Mouse (Mus musculus) R1 (cell line): ENCODE results near the gene Mapk8ip1.

ENCODE experiments used
- DNase-seq: peaks from one replicate; pipeline ENCODE4 v3.0.0-alpha.2; 2018; ENCODE audit warnings: low read depth, low spot score

Mapk8ip1 gene

GRCm38 (mm10) chr2:92401091-92401561 lies at the start of gene Mapk8ip1:
Gene Mapk8ip1 (minus strand): TSS chr2:92401263.
- peak; percentile 54 for DNase-seq

- peak; percentile 58 for DNase-seq
Observed at GRCm38 (mm10) chr2:92447121-92447740, 46.2 kb upstream of the Mapk8ip1 start.

GRCm38 (mm10) chr2:92446656-92447055 lies 45.6 kb upstream of the Mapk8ip1 start:
- no peak for DNase-seq

- no peak for DNase-seq
Observed at GRCm38 (mm10) chr2:92445890-92446289, 44.8 kb upstream of the Mapk8ip1 start.

GRCm38 (mm10) chr2:92444376-92444775 lies 43.3 kb upstream of the Mapk8ip1 start:
- DNase-seq: no peak

GRCm38 (mm10) chr2:92443313-92443712 lies 42.2 kb upstream of the Mapk8ip1 start:
- no peak for DNase-seq

GRCm38 (mm10) chr2:92442419-92443001 lies 41.4 kb upstream of the Mapk8ip1 start:
- DNase-seq: no peak

GRCm38 (mm10) chr2:92440432-92440831 lies 39.4 kb upstream of the Mapk8ip1 start:
- no peak for DNase-seq

GRCm38 (mm10) chr2:92438567-92438966 lies 37.5 kb upstream of the Mapk8ip1 start:
- no peak for DNase-seq

GRCm38 (mm10) chr2:92437875-92438274 lies 36.8 kb upstream of the Mapk8ip1 start:
- peak; percentile 93 for DNase-seq

- DNase-seq: no peak
Observed at GRCm38 (mm10) chr2:92437366-92437765, 36.3 kb upstream of the Mapk8ip1 start.

GRCm38 (mm10) chr2:92435023-92435422 lies 34.0 kb upstream of the Mapk8ip1 start:
- DNase-seq: no peak

GRCm38 (mm10) chr2:92434375-92434745 lies 33.3 kb upstream of the Mapk8ip1 start:
- DNase-seq: no peak

- DNase-seq: peak; percentile 98
Observed at GRCm38 (mm10) chr2:92433578-92434374, 32.7 kb upstream of the Mapk8ip1 start, which contains the start of gene Cry2. Gene Cry2 (minus strand): TSS chr2:92434043.

GRCm38 (mm10) chr2:92432299-92433295 lies 31.5 kb upstream of the Mapk8ip1 start:
- no peak for DNase-seq

- no peak for DNase-seq
Observed at GRCm38 (mm10) chr2:92431611-92432179, 30.6 kb upstream of the Mapk8ip1 start.

GRCm38 (mm10) chr2:92430723-92431541 lies 29.9 kb upstream of the Mapk8ip1 start:
- peak; percentile 90 for DNase-seq

- no peak for DNase-seq
Observed at GRCm38 (mm10) chr2:92430089-92430488, 29.0 kb upstream of the Mapk8ip1 start.

GRCm38 (mm10) chr2:92427882-92428281 lies 26.8 kb upstream of the Mapk8ip1 start:
- peak; percentile 86 for DNase-seq

- no peak for DNase-seq
Observed at GRCm38 (mm10) chr2:92426426-92426825, 25.4 kb upstream of the Mapk8ip1 start.
